Mouse (Mus musculus): ENCODE data around the gene Jaml. TPM values are rescaled to one million over a fixed set of nuclear protein-coding genes. Genes with fewer than 3 reads are reported as not detected.

The Jaml gene
- polyA plus RNA-seq, 1 experiment from 2014 or later: 0.61 TPM

- WGBS: under 1% methylated on average over 10 of the region's 10 CpGs
- H3K36me3 ChIP-seq (ENCODE audit: control insufficient read depth, insufficient read depth): no peaks in the 10 kb centered on the region
- peaks cover 49% of the 10 kb centered on the region for H3K27me3 ChIP-seq (replicated peaks; ENCODE audit: control insufficient read depth, insufficient read depth, low read length)
- no peak overlapping the region for H3K4me2 ChIP-seq (ENCODE audit: low read length)
- H3K27ac ChIP-seq (ENCODE audit: low read length): no peak overlapping the region
- no peak overlapping the region for H3K4me3 ChIP-seq (replicated peaks; ENCODE audit: low read length)
- no peaks in the 10 kb centered on the region for H3K9me3 ChIP-seq (ENCODE audit: control insufficient read depth, low read length)
- H3K9ac ChIP-seq (replicated peaks; ENCODE audit: low read depth, low read length): no peak overlapping the region
- no peak for ATAC-seq
- H3K4me1 ChIP-seq (replicated peaks; ENCODE audit: control insufficient read depth, insufficient read depth, low read length): no peaks in the 10 kb centered on the region
Observed at GRCm38 (mm10) chr9:45042947-45043346, 36.0 kb upstream of the Jaml start.

GRCm38 (mm10) chr9:45046973-45047372, 32.0 kb upstream of the Jaml start:
- no peak for ATAC-seq
- no peaks in the 10 kb centered on the region for H3K36me3 ChIP-seq (ENCODE audit: control insufficient read depth, insufficient read depth)
- no peak overlapping the region for H3K27ac ChIP-seq (ENCODE audit: low read length)
- no peaks in the 10 kb centered on the region for H3K4me1 ChIP-seq (replicated peaks; ENCODE audit: control insufficient read depth, insufficient read depth, low read length)
- no peak overlapping the region for H3K4me2 ChIP-seq (ENCODE audit: low read length)
- H3K9ac ChIP-seq (replicated peaks; ENCODE audit: low read depth, low read length): no peak overlapping the region
- no peaks in the 10 kb centered on the region for H3K9me3 ChIP-seq (ENCODE audit: control insufficient read depth, low read length)
- WGBS: 91% methylated on average over 16 of the region's 16 CpGs
- H3K4me3 ChIP-seq (replicated peaks; ENCODE audit: low read length): no peak overlapping the region
- peaks cover 31% of the 10 kb centered on the region for H3K27me3 ChIP-seq (replicated peaks; ENCODE audit: control insufficient read depth, insufficient read depth, low read length)

- peaks cover 25% of the 10 kb centered on the region for H3K27me3 ChIP-seq (replicated peaks; ENCODE audit: control insufficient read depth, insufficient read depth, low read length)
Observed at GRCm38 (mm10) chr9:45048511-45048910, 30.5 kb upstream of the Jaml start.

GRCm38 (mm10) chr9:45049731-45050130, 29.3 kb upstream of the Jaml start:
- Histone ChIP-seq H3K4me3 (replicated peaks; ENCODE audit: low read length) (no peak overlapping the region), H3K9me3 (ENCODE audit: control insufficient read depth, low read length) (no peaks in the 10 kb centered on the region), H3K9ac (replicated peaks; ENCODE audit: low read depth, low read length) (no peak overlapping the region), H3K4me1 (replicated peaks; ENCODE audit: control insufficient read depth, insufficient read depth, low read length) (no peaks in the 10 kb centered on the region), H3K27ac (ENCODE audit: low read length) (no peak overlapping the region), H3K27me3 (replicated peaks; ENCODE audit: control insufficient read depth, insufficient read depth, low read length) (peaks cover 20% of the 10 kb centered on the region), H3K36me3 (ENCODE audit: control insufficient read depth, insufficient read depth) (no peaks in the 10 kb centered on the region), H3K4me2 (ENCODE audit: low read length) (no peak overlapping the region)
- WGBS: 82% methylated on average over 1 of the region's 1 CpGs
- ATAC-seq: no peak

More at GRCm38 (mm10) chr9:45048511-45048910, 30.5 kb upstream of the Jaml start:
- Histone ChIP-seq H3K4me2 (ENCODE audit: low read length) (no peak overlapping the region), H3K4me1 (replicated peaks; ENCODE audit: control insufficient read depth, insufficient read depth, low read length) (no peaks in the 10 kb centered on the region), H3K36me3 (ENCODE audit: control insufficient read depth, insufficient read depth) (no peaks in the 10 kb centered on the region), H3K9me3 (ENCODE audit: control insufficient read depth, low read length) (no peaks in the 10 kb centered on the region), H3K9ac (replicated peaks; ENCODE audit: low read depth, low read length) (no peak overlapping the region), H3K4me3 (replicated peaks; ENCODE audit: low read length) (no peak overlapping the region), H3K27ac (ENCODE audit: low read length) (no peak overlapping the region)
- WGBS: 19% methylated on average over 4 of the region's 4 CpGs
- ATAC-seq: no peak

GRCm38 (mm10) chr9:45050301-45050700, 28.7 kb upstream of the Jaml start:
- Histone ChIP-seq H3K4me3 (replicated peaks; ENCODE audit: low read length) (no peak overlapping the region), H3K9ac (replicated peaks; ENCODE audit: low read depth, low read length) (no peak overlapping the region), H3K27ac (ENCODE audit: low read length) (no peak overlapping the region), H3K4me2 (ENCODE audit: low read length) (no peak overlapping the region), H3K27me3 (replicated peaks; ENCODE audit: control insufficient read depth, insufficient read depth, low read length) (peaks cover 20% of the 10 kb centered on the region), H3K9me3 (ENCODE audit: control insufficient read depth, low read length) (no peaks in the 10 kb centered on the region), H3K36me3 (ENCODE audit: control insufficient read depth, insufficient read depth) (no peaks in the 10 kb centered on the region), H3K4me1 (replicated peaks; ENCODE audit: control insufficient read depth, insufficient read depth, low read length) (no peaks in the 10 kb centered on the region)
- 88% methylated on average over 2 of the region's 2 CpGs for WGBS
- no peak for ATAC-seq

GRCm38 (mm10) chr9:45055082-45055713, 23.8 kb upstream of the Jaml start, which contains the start of gene Mpzl3:
Gene Mpzl3 (plus strand): TSS chr9:45055186.
- under 1% methylated on average over 33 of the region's 33 CpGs for WGBS
- H3K4me2 ChIP-seq (ENCODE audit: low read length): peak within 1 kb of the TSS; percentile 84
- no peaks in the 10 kb centered on the region for H3K9me3 ChIP-seq (ENCODE audit: control insufficient read depth, low read length)
- H3K36me3 ChIP-seq (ENCODE audit: control insufficient read depth, insufficient read depth): no peaks in the 10 kb centered on the region
- H3K27ac ChIP-seq (ENCODE audit: low read length): peak within 1 kb of the TSS; percentile 99
- peaks cover 37% of the 10 kb centered on the region for H3K27me3 ChIP-seq (replicated peaks; ENCODE audit: control insufficient read depth, insufficient read depth, low read length)
- peak; percentile 98 for ATAC-seq
- H3K4me3 ChIP-seq (replicated peaks; ENCODE audit: low read length): peak within 1 kb of the TSS; percentile 93
- H3K9ac ChIP-seq (replicated peaks; ENCODE audit: low read depth, low read length): peak within 1 kb of the TSS; percentile 78
- H3K4me1 ChIP-seq (replicated peaks; ENCODE audit: control insufficient read depth, insufficient read depth, low read length): no peaks in the 10 kb centered on the region

GRCm38 (mm10) chr9:45058304-45058940, 20.6 kb upstream of the Jaml start:
- H3K9ac ChIP-seq (replicated peaks; ENCODE audit: low read depth, low read length): no peak overlapping the region
- ATAC-seq: no peak

GRCm38 (mm10) chr9:45060151-45060550, 18.8 kb upstream of the Jaml start:
- no peak for ATAC-seq
- Histone ChIP-seq H3K4me2 (ENCODE audit: low read length) (no peak overlapping the region), H3K4me1 (replicated peaks; ENCODE audit: control insufficient read depth, insufficient read depth, low read length) (no peaks in the 10 kb centered on the region), H3K4me3 (replicated peaks; ENCODE audit: low read length) (no peak overlapping the region), H3K9ac (replicated peaks; ENCODE audit: low read depth, low read length) (no peak overlapping the region), H3K9me3 (ENCODE audit: control insufficient read depth, low read length) (no peaks in the 10 kb centered on the region), H3K27me3 (replicated peaks; ENCODE audit: control insufficient read depth, insufficient read depth, low read length) (peaks cover 24% of the 10 kb centered on the region), H3K27ac (ENCODE audit: low read length) (no peak overlapping the region), H3K36me3 (ENCODE audit: control insufficient read depth, insufficient read depth) (no peaks in the 10 kb centered on the region)
- WGBS: 40% methylated on average over 7 of the region's 7 CpGs

More at GRCm38 (mm10) chr9:45058304-45058940, 20.6 kb upstream of the Jaml start:
- no peaks in the 10 kb centered on the region for H3K36me3 ChIP-seq (ENCODE audit: control insufficient read depth, insufficient read depth)
- H3K27me3 ChIP-seq (replicated peaks; ENCODE audit: control insufficient read depth, insufficient read depth, low read length): peaks cover 25% of the 10 kb centered on the region
- no peak overlapping the region for H3K4me3 ChIP-seq (replicated peaks; ENCODE audit: low read length)
- WGBS: 59% methylated on average over 5 of the region's 5 CpGs
- no peaks in the 10 kb centered on the region for H3K4me1 ChIP-seq (replicated peaks; ENCODE audit: control insufficient read depth, insufficient read depth, low read length)
- no peak overlapping the region for H3K4me2 ChIP-seq (ENCODE audit: low read length)
- no peak overlapping the region for H3K27ac ChIP-seq (ENCODE audit: low read length)
- H3K9me3 ChIP-seq (ENCODE audit: control insufficient read depth, low read length): no peaks in the 10 kb centered on the region

- 79% methylated on average over 3 of the region's 3 CpGs for WGBS
- Histone ChIP-seq H3K27me3 (replicated peaks; ENCODE audit: control insufficient read depth, insufficient read depth, low read length) (peaks cover 17% of the 10 kb centered on the region), H3K4me3 (replicated peaks; ENCODE audit: low read length) (no peak overlapping the region), H3K9ac (replicated peaks; ENCODE audit: low read depth, low read length) (no peak overlapping the region), H3K4me2 (ENCODE audit: low read length) (no peak overlapping the region), H3K27ac (ENCODE audit: low read length) (no peak overlapping the region), H3K4me1 (replicated peaks; ENCODE audit: control insufficient read depth, insufficient read depth, low read length) (no peaks in the 10 kb centered on the region), H3K36me3 (ENCODE audit: control insufficient read depth, insufficient read depth) (no peaks in the 10 kb centered on the region), H3K9me3 (ENCODE audit: control insufficient read depth, low read length) (no peaks in the 10 kb centered on the region)
- ATAC-seq: no peak
Observed at GRCm38 (mm10) chr9:45062677-45063076, 16.3 kb upstream of the Jaml start.

Data from forebrain, embryonic 16.5 days (tissue).